In the genomic region with DNA sequence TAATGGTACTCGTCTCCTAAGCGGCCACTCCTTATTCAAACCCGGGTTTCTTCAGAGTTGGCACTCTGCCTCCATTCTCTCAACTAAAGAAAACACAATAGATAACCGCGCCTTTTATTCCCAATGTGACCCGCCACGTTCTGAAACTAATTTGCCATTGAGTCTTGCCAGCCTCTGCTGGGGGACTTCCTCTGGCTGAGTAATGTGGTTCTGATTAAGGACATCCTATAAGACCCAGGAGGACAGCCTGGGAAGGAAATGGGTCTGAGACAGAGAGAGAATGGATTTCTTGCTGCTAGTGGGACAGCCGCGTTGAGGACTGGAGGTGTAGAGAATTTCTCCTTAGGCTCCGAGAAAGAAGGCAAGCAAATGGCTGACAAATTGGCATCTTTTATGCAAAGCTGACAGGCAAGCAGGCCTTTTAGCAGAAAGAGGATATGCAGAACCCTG, we compare ENCODE assay signal across 7 mouse cellular contexts.
DNase-seq lines count a peak whose midpoint lies in the region; ATAC-seq and TF ChIP-seq lines count a peak whose summit lies in the region.

No protein-coding gene starts in this region.

- WGBS in forebrain, postnatal 0 days = 5% methylated on average over 10 of the region's 10 CpGs
- 3% methylated on average over 10 of the region's 10 CpGs for WGBS in hindbrain, embryonic 16.5 days
- WGBS in midbrain, embryonic 15.5 days = 8% methylated on average over 10 of the region's 10 CpGs

- H3K27ac ChIP-seq in forebrain, postnatal 0 days (ENCODE audit: low read depth, low read length) = no peak overlapping the region
- H3K27ac ChIP-seq in hindbrain, embryonic 16.5 days (ENCODE audit: low read depth, low read length) = peak overlapping the region; percentile 36; the same call in 1 of the 2 replicates
- H3K27ac ChIP-seq in midbrain, embryonic 15.5 days = peak overlapping the region; percentile 36; the same call in 1 of the 2 replicates

- H3K4me2 ChIP-seq in forebrain, postnatal 0 days (ENCODE audit: low read depth) = no peak overlapping the region
- H3K4me2 ChIP-seq in hindbrain, embryonic 16.5 days (ENCODE audit: low read length) = peak overlapping the region; percentile 39
- H3K4me2 ChIP-seq in midbrain, embryonic 15.5 days = peak overlapping the region; percentile 24

- no peak for ATAC-seq in forebrain, postnatal 0 days
- ATAC-seq in hindbrain, embryonic 16.5 days = no peak
- no peak for ATAC-seq in midbrain, embryonic 15.5 days (replicated peaks)

- H3K27me3 ChIP-seq in forebrain, postnatal 0 days (ENCODE audit: insufficient read depth, low read length) = peaks cover 3% of the 10 kb centered on the region; the same call in 1 of the 2 replicates
- H3K27me3 ChIP-seq in hindbrain, embryonic 16.5 days (replicated peaks; ENCODE audit: control insufficient read depth, insufficient read depth, low read length) = no peaks in the 10 kb centered on the region
- H3K27me3 ChIP-seq in midbrain, embryonic 15.5 days (replicated peaks) = peaks cover 42% of the 10 kb centered on the region

- TF ChIP-seq CTCF in forebrain, postnatal 0 days (IDR thresholded peaks at IDR 0.05; ENCODE audit: low read depth) = no peak

- H3K4me1 ChIP-seq in forebrain, postnatal 0 days (ENCODE audit: insufficient read depth) = no peaks in the 10 kb centered on the region
- H3K4me1 ChIP-seq in hindbrain, embryonic 16.5 days (ENCODE audit: control insufficient read depth, insufficient read depth, low read depth, low read length) = peaks cover 10% of the 10 kb centered on the region
- peaks cover 19% of the 10 kb centered on the region for H3K4me1 ChIP-seq in midbrain, embryonic 15.5 days

- no peak overlapping the region for H3K9ac ChIP-seq in forebrain, postnatal 0 days
- H3K9ac ChIP-seq in hindbrain, embryonic 16.5 days (ENCODE audit: low read depth, low read length) = no peak overlapping the region
- H3K9ac ChIP-seq in midbrain, embryonic 15.5 days = peak overlapping the region; percentile 13; the same call in 1 of the 2 replicates

- no peaks in the 10 kb centered on the region for H3K9me3 ChIP-seq in forebrain, postnatal 0 days (ENCODE audit: low read length)
- no peaks in the 10 kb centered on the region for H3K9me3 ChIP-seq in hindbrain, embryonic 16.5 days (ENCODE audit: control insufficient read depth, low read length)
- H3K9me3 ChIP-seq in midbrain, embryonic 15.5 days = no peaks in the 10 kb centered on the region

- peak; percentile 48 for DNase-seq in embryo, embryonic 9.5 days (ENCODE audit: extremely low spot score)
- DNase-seq in forebrain, postnatal 0 days = peak; percentile 29
- no peak for DNase-seq in thymus, postnatal 14 days
- DNase-seq in liver = no peak
- no peak for DNase-seq in frontal cortex, postnatal 25 days (ENCODE audit: low spot score in 2 of 2)

- H3K4me3 ChIP-seq in forebrain, postnatal 0 days (ENCODE audit: low read depth, low read length) = no peak overlapping the region
- H3K4me3 ChIP-seq in hindbrain, embryonic 16.5 days (ENCODE audit: low read length) = no peak overlapping the region
- no peak overlapping the region for H3K4me3 ChIP-seq in midbrain, embryonic 15.5 days

- H3K36me3 ChIP-seq in forebrain, postnatal 0 days (ENCODE audit: insufficient read depth) = no peaks in the 10 kb centered on the region
- H3K36me3 ChIP-seq in hindbrain, embryonic 16.5 days (ENCODE audit: control insufficient read depth, insufficient read depth, low read length) = no peaks in the 10 kb centered on the region
- no peaks in the 10 kb centered on the region for H3K36me3 ChIP-seq in midbrain, embryonic 15.5 days (replicated peaks)

Comparison
In these comparisons a context has a peak if more than half of its experiments do, and no peak if none do; other contexts are left out.
1. DNase-seq: peak in embryo, embryonic 9.5 days (single experiment) and forebrain, postnatal 0 days (single experiment); none in thymus, postnatal 14 days (single experiment), liver (single experiment) and frontal cortex, postnatal 25 days (0 of 2).